Mouse (Mus musculus) left cerebral cortex, adult 6 months (tissue): ENCODE results near the gene Plppr5. TPM values are rescaled to one million over a fixed set of nuclear protein-coding genes. Genes with fewer than 3 reads are reported as not detected.

Experiments
- long read RNA-seq, 2 experiments: library from polyadenylated mRNA; unstranded; transcript quantifications; one replicate each; pipeline ENCODE4 v2.0.0; 2019 to 2020
- polyA plus RNA-seq: library from polyadenylated mRNA; unstranded; fragments of <200 nt; fragmentation: Nextera tagmentation; gene quantifications from 2 replicates; pipeline ENCODE4 v1.2.3, GENCODE M21; 2021

The Plppr5 gene
- polyA plus RNA-seq = 7.6 and 14.3 TPM in 2 replicates
- long read RNA-seq, experiment 1, full-length matches to known transcripts = 75 of 93 reads
- long read RNA-seq, experiment 1, partial matches to known transcripts = 4 of 93 reads
- long read RNA-seq, experiment 1, other reads (novel, unspliced or antisense) = 14 of 93 reads
- long read RNA-seq, experiment 2, full-length matches to known transcripts = 8 of 24 reads
- long read RNA-seq, experiment 2, partial matches to known transcripts = 2 of 24 reads
- long read RNA-seq, experiment 2, other reads (novel, unspliced or antisense) = 14 of 24 reads

DNA sequence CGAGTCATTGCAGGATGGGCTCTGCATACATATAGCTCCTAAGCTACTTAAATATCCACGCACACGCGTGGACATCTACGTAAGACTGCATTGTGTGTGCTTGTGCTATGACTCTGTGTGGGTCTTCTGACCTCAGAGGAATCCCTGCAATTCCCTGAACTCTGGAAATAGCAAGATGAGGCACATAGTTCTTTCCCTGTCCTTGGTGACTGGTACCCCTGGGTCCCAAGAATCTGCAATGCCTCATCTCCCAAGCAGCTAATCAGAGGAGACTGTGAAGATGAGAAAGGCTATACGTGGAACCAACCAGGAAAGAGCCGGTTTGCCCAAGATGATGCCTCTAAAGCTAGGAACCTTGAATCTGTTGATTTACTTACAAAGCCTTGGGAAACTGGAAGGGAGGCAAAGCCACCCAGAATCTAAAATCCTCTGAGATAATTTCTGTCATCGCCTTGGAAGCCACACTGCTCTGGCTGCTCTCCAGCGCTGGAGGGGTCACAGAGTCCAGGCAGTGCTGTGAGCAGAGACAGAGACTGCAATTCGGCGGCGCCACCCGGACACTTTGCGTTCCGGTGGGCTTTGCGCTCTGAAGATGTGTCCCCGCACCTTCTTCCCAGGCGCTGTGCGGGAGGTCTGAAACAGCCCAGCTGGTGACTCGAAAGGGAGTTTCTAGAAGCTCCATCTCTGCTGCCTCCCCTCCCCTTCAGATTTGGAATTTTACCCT lies at the start of gene Plppr5:
TSS of gene Plppr5 (plus strand) at position 308 of the 724 bp plus-strand sequence.

Other genes with a start within 250 kb of the Plppr5 start
- gene Plppr4, start 214.0 kb upstream of the Plppr5 start, polyA plus RNA-seq = 74.4 and 75.9 TPM in 2 replicates